Mouse (Mus musculus) ovary, adult 18-20 months (tissue): ENCODE results near the gene Krt28.

Experiments used
- DNase-seq: peaks from one replicate; pipeline ENCODE4 v3.0.0; 2022; ENCODE audit warnings: low spot score, mixed read lengths

Krt28 gene

DNA sequence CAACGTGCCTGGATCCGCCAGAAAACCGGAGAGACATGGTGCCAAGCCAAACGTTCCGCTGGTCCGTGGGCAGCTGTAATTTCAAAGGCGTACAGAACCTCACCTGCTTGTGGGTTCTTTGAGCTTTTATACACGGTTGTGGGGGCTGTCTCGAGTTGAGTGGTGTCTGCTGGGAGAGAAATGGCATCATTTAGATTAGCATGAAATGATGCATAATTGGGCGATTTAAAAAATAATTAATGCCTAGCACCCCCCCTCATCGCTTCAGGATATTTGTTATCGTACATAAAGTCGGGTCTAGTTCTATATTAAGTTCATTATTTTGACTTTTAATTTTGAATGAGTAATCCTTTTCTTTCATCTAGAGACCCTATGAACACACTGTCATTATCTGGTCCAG is at the start of gene Krt28:
Gene Krt28, minus strand, starts transcription at position 101 of the 400 bp plus-strand sequence.
- DNase-seq = no peak

DNA sequence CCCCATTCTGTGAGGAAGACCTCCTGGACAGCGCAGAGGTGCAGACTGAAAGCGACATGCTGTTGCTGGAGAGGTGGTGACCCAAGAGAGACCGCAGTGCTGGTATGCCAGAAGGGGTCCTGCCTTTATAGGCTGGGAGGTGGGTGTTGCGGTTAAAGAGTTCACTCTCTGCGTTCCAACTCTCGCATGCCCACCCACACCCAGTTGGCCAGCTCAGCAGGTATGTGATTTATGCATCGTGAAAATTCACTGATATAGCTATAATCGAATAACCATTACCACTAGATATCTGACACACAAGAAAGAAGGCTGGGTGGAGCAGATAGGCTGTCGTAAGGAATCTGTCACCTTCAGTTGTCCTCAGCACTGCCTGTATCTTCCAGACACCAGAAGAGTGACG is 47.5 kb upstream of the Krt28 start, which contains the start of gene Krt12:
Gene Krt12, minus strand, starts transcription at position 101 of the 400 bp plus-strand sequence.
- no peak for DNase-seq

DNA sequence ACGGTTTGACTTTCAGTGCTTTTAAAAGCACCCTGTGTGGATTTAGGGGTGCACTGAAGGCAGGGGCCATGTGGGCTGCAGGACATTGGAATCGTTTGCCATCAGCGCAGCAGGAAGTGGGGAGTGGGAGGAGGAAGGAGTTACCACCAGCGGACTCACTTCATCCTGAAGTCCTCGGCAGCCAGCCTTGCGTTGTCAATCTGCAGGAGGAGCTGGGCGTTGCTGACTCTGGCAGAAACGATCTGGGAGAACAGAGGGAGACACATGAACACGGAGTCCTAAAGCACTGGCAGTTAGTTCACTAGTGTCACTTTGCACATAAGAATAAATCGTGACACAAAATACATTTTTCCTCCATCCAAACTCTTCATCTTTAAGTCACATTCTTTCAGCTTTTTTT is 45.9 kb upstream of the Krt28 start:
- no peak for DNase-seq

DNA sequence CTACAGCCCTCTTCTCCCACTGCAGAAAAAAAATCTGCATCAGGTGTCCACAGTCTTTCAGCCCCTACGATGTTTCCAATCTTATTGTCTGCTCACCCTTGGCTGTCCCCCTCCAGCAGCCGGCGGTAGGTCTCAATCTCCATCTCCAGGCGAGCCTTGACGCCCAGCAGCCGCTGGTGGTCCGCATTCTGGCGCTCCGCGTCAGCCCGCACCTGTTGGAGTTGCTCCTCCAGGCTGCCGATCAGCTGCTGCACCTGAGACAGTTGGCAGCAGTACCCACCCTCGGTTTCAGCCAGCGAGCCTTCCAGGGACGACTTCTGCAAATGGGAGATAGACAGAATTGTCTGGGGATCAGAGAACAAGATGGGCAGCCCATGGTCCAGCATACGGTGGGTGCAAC is 43.1 kb upstream of the Krt28 start:
- no peak for DNase-seq

DNA sequence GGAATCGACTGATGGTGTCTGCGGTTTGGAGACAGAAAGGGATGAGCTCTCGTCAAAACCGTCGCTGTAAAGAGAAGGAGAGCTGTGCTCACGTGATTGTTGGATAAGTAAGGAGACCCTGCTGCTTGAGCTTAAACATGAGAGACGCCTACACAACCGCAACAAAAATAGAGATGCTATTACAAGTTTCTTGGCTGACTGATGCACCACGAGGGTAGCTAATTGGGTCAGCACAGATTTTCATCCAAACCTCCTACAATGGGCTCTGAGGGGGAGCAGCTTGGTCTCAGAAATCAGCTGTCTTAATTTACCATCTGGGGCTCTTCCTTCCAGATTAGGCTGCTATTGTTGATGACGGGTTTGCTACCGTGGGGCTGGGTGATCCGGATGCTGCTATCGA is 42.2 kb upstream of the Krt28 start:
- no peak for DNase-seq

DNA sequence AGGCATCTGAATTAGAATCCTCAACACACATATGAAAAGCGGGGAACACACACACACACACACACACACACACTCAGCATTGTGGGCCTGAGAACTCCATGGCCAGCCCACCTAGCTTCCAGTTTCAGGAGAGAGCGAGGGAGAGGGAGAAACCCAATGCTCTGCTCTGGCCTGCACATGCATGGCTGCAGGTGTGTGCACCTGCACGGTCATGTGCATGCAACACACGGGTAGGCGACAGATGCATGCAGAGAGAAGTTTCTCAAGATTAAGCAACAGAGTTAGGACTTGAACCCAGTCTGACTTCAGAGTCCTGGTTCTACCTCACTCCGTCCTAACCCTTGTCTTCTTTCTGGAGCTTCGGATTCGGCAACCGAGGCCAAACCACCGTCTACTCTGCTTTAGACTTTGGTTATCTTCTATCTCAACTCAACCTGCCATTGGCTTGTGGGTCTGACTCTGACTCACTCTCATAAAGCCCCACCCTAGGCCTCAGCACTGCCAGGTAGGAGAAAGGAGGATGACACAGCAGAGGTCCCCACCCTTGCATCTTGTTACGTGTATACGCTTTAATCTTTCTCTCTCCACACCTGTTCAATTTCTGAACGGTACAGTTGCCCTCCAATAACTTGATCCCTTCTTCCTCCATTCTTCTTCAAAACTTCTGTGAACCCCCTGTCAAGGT is 39.9 kb upstream of the Krt28 start:
- DNase-seq = no peak

DNA sequence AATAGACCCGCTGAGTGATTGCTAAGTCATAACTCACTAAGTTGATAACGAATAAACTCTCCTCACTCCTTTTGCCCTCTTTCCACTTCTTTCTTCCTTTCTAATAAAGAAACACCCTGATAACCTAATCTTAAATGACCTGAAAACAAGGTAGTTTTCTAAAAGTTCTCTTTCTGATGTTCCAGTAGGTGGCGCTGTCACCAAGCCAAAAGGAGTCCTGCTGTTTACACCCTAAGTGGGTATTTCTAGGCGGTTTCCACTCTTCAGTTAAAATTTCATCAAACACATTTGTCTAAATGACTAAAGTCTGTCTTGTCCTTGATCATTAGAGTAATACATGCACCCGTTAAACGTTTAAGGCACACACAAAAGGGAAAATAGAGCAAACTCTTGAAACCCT is 38.5 kb upstream of the Krt28 start:
- DNase-seq = no peak

DNA sequence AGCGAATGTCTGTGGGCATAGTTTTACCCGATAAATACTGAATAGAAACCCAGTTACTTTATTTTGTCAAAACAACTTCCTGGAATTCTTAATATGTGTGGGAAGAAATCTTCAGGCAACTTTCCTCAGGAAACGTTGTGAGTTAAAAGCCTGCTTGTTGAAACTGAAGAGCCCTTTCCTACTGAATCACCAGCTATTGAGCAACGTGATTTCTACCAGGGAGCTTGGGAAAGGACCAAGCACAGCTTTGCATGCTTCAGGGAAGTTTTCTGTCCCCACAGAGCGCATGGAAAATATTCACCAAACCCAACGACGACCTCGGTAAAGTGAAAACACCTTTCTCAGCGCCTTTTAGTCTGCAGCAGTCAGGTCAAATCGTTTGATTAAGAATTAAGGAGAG is 31.5 kb upstream of the Krt28 start:
- DNase-seq = no peak

DNA sequence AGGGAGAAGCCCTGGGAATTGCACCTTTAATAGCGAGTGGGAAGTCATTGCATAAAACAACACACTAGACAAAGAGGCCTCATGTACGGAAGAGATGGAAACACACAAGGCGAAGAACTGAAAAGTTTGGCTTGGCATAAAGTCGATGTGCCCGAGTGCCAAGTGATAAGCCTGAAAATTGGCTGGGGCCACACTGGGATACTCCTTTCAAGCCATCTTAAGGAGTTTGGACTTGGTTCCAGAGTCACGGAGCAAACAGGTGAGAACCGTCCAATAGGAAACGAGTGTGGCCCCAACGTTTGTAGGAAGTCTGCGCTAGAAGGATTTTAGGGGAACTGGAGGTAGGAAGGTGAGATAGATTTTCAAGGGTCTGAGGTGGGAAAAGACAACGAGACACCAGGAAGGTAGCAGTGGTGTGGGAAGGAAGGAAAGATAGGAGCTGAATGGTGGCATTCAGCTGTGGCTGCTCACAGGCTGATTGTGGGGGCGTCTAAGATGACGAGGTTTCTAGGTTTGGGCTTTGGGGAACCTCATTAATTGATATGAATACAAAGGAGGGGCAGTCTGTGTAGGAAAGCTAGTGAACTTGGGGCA is 25.4 kb upstream of the Krt28 start:
- no peak for DNase-seq

DNA sequence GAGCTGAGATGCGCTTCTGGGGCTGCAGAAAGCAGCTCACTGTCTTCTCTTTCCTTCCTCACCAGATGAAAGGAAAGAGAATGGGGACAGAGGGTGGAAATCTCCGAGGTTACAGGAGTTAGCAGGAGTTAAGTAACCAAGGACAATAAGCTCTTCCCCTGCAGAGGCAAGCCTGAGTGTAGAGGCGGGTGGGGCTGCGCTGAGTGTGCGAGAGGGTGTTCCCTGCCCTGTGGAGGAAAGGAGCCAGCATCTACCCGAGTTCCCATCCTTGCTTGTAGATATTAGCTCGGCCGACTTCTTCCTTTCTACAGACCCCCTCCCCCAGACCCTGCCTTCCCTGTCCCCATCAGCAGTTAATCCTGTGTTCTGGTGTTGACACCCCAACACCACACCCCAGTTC is 24.1 kb upstream of the Krt28 start:
- DNase-seq = no peak

DNA sequence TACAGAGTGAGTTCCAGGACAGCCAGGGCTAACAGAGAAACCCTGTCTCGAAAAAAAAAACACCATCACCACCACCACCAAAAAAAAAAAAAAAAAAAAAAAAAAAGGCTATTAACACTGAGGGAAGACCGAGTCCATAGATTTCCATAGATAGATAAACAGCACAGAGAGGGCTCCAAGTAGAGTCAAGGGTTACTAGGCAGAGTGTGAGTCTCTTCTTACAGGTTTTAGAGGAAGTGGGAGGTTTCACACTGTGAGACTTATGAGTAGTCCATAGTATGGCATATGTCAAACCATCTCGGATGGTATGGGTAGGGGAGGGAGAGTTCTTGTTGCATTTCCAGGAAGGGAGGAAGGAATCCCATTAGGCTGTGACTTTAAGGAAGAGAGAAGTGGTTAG is 23.4 kb upstream of the Krt28 start:
- no peak for DNase-seq

DNA sequence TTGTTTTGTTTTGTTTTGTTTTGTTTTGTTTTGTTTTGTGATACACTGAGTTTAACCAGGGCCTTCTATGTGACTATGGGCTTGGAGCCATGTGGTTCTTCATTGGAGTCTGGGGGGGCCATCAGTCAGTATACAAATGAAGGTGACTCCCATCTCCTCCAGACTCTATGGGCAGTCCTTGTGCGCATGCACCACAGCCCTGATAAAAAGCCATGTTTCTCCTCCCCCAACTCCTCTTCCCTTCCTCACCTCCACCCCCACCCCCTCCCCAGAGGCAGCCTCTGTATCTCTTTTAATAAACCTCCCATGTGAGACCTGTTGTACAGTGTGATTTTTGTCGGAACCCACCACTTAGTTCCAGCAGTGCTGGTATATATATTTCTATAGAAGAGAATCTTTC is 22.0 kb upstream of the Krt28 start:
- DNase-seq = no peak

DNA sequence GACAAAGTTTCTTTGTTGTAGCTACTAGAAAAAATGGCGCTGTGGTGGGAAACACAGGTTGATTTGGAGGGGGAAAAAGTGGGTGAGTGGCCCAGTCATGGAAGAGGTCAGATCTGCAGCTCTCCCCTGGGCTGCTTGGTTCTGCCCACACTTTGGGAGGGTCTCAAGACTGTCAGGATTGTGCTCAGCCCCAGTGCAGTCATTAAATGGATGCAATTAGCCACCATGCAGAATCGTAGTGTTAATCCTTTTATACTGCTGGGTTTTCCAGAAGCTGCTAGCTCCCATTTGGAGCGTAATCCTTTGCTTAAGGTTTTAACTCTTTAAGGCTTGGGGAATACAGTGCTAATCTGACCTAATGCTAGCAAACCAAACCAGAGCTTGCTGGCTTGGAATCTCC is 21.3 kb upstream of the Krt28 start:
- no peak for DNase-seq

DNA sequence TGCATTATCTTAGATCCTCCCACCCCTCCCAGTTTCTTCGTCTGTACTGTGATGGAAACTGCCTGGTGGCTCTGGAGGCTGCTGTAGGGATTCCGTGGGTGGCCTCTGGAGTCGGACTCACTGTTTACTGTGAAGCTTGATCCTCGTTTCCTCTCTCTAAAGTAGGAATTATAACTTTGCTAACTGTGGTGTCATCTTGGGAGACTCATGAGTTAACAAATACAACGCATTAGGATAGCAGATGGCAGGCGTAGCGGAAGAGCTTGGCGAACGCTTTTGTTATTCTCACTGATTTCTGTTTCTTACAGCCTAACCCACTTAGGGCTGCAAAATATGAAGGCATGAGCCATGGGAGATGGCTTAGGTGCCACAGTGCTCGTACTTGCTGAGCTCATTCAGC is 17.8 kb upstream of the Krt28 start:
- DNase-seq = no peak

DNA sequence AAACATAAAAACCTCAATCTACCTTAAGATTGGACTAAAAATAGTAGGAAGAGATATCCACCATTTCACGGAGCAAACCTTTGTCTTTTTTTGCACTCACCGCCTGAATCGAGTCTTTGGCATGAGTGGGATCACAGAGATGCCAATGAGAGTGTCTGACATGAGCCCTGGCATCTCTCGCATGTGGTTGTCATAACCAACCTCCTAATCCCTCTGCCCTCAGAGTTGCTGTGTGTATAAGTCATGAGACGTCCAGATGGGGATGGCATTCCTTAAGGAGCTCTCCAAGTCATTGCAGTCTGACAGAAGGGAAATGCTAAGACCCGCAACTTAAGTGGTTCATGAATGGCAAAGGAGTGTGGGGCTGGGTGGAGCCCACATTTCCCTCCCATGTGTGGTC is 16.7 kb upstream of the Krt28 start:
- no peak for DNase-seq

DNA sequence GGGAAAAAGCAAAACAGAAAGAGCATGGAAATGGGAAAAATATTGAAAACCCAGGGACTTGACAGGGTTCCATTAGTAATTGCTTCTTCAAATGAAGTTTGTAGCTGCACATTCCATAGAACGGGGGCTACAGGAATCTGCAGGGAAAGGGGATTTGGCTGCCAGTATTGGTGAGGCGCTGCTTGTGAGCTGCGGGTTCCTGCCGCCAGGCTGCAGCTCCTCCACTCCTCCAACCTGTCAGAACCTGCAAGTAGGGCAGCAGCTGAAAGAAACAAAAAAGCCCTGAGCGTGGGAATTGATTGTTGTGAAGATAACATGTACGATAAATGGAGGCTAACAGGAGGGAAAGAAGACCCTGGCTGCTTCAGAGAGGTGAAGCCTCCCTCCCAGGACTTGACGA is 16.2 kb upstream of the Krt28 start:
- no peak for DNase-seq

DNA sequence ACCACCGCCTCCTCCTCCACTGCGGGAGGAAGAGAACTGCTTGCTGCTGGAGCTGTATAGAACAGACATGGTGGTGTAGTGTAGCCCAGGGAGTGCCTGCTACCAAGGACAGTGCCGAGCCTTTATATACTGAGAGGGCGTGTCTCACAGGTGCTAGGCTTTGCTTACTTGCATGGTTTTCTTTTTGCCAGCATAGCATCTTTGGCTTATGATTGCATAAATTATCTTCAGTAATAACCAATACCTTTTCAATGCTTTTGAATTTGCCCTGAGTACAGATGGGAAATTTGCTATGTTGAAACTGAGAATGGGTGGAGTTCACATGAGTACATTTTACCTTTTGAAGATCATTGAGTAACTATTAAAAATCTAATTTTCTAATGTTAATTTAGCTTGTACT is 14.6 kb upstream of the Krt28 start, which contains the start of gene Krt10:
Gene Krt10, minus strand, starts transcription at position 101 of the 400 bp plus-strand sequence.
- no peak for DNase-seq

DNA sequence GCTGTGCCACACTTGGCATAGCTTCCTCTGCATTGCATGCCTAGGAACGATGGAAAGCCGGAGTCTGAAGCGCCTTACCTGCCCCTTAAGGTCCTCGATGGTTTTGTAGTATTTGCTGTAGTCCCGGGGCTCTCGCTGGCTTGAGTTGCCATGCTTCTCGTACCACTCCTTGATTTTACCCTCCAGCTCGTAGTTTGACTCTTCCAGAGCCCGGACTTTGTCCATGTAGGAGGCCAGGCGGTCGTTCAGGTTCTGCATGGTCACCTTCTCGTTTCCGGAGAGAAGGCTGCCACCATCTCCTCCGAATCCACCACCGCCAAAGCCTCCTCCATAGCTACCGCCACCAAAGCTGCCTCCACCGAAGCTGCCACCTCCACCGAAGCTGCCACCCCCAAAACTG is 14.0 kb upstream of the Krt28 start:
- no peak for DNase-seq

DNA sequence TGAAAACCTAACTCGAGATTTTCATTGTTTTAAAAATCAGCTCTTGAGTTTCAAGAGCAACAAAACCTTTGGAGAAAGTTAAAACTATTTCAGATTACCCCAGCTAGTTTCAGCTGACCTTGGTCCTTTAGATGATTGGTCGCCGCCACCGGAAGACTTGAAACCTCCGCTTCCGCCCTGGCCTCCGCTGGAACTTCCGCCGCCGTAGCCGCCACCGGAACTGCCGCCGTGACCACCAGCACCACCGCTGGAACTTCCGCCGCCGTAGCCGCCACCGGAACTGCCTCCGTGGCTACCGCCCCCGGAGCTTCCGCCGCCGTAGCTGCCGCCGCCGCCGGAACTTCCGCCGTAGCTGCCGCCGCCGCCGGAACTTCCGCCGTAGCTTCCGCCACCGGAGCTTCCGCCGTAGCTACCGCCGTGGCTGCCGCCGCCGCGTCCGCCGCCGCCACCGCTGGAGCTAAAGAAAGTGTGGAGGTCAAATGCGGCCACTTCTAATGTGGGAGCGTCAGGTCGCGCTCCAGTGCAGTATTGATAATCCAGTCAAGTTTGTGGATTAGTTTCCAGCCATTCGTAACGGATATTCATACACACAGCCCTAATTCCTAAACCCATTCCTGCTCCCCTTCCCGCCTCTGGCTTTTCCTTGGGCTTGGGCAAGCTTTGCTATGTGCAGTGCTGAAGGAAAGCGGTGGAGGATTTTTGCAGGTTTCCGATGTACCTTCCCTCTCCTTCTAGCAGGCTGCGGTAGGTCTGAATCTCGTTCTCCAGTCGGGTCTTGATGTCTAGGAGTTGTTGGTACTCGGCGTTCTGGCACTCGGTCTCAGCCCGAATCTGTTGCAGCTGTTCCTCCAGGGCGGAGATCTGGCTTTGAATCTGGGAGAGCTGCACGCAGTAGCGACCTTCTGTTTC is 11.4 kb upstream of the Krt28 start:
- peak; percentile 88 for DNase-seq

DNA sequence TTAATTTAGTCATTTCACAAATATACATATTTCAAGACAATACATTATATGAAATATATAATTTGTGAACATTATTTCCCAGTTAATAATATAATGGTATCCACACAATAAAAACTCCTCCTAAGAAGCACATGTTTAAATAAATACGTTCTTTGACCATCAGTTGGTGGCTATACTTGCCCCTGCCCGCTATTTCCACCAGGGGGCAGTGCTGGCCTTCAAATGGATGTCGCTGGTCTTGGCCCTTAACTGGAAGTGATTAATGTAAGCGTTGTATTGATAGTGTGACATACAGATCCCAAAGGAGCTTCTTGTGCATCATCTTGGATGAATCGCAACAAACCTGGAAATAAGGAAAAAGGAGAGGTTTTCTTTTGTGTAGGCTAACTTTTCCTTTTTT is 4.9 kb upstream of the Krt28 start:
- DNase-seq = no peak

DNA sequence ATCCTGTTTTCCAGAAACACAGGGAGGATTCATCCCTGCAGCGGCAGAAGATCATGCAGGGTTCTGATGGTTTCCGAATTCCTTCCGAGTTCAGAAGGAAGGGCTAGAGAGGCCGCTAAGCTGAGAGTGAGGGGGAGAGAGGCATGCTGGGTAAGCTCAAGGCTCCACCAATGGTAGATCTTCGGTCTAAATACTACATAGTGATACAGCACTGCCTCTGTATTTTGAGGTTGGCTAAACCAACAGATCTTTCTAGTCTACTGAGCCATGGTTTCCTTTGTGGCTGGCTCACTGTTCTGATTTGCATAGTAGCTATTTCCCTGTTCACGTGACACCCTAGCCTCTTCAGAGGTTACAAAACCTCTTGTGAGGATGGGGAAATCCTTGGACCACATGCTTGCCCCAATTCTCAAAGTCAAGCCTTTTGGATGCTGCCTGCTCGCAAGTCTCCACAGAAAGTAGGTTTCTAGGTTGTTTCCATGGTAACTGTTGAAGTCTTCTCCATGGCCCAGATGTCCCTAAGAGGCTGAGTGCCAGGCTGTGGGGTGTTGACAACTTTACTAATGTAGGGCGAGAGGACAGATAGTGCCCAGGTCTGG is 4.8 kb downstream of the Krt28 start:
- no peak for DNase-seq

DNA sequence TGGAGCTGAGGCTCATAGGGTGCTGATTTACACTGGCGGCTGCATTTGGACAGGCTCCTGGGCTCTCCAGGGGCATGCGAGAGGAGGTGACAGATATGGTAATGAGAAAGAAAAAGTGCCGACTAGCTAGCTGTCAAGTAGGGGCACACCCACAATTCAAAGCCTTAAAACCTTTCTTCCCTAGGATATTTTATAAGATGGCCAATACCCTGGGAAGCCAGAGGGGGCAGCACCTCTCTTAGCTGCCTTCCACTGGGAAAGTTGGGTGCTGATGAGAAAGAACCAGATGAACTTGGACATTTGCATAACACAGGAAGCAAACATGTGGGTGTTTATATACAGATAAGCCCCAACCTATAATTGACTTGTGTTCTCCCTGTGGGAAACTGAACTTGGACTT is 5.5 kb downstream of the Krt28 start:
- DNase-seq = no peak

DNA sequence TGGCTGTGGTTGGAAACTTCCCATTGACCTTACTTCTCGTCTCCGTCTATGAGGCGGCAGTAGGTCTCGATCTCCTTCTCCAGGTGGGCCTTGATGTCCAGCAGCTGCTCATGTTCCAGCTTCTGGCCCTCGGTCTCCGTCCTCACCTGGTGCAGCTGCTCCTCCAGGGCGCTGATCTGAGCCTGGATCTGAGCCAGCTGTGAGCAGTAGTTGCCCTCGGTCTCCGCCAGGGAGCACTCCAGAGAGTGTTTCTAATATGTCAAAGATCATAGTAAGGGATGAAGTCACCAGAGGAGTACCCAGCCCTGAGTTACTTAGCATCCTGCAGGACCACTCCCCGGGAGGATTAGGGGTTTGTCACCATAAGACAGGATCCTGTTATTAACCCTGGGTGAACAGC is 7.9 kb downstream of the Krt28 start:
- no peak for DNase-seq
